Mouse (Mus musculus) olfactory bulb, adult 2 months (tissue): ENCODE measurements around the gene Galntl6.

ENCODE experiments used
- CTCF ChIP-seq: fragments of 200-500 bp; IDR thresholded peaks from 2 replicates; pipeline ENCODE4 v1.5.1; 2012; ENCODE audit warnings: low read depth, mild to moderate bottlenecking, low read length, moderate library complexity; ENCODE audit not compliant: insufficient read depth
- POLR2A ChIP-seq: fragments of 200-500 bp; IDR thresholded peaks from 2 replicates; pipeline ENCODE4 v1.6.1; 2012; ENCODE audit warnings: mild to moderate bottlenecking, low read depth, low read length, moderate library complexity; ENCODE audit not compliant: insufficient read depth

DNA sequence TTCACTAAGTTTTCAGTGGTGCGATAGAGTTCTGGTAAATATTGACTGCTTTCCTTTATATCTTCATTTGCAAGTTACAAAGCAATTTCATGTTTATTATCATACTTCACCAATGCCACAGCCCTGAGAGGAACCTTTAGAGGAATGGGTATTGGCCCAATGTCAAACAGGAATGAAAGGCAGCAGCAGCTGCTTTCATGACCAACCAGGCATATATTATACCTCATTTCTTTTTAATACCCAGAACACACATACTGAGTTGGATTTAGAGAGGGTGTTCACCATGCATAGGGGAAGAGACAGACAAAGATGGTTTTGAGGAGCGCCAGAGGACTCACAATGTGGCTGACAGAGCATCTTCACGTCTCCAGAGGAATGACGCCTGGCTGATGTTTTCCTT is 1147.2 kb downstream of the Galntl6 start:
- no peak for TF ChIP-seq CTCF
- TF ChIP-seq POLR2A: no peak
